Mouse (Mus musculus): ENCODE results near the gene Yipf2.

DNA sequence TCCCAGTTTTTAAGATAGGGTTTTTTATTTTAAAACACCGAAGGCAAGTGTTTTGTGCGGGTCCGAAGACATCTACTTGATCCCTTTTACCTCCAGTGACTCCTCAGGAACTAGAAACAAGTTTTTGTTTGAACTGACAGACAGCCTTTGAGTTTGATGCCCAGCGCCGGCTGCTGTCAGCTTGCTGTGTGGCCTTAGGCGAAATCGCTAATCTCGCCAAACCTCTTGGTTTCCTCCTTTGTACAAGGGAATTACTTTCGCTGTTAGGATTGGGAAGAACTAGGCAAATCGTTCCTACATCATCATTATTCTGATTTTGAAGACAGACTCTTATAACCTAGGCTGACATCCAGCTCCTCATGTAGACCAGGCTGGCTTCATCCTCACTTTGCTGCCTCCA, 24.4 kb upstream of the Yipf2 start:
- TF ChIP-seq POLR2A (IDR thresholded peaks at IDR 0.05; ENCODE audit: borderline replicate concordance, low read depth, low read length) (no peak), CTCF (IDR thresholded peaks at IDR 0.05; ENCODE audit: low read depth, low read length) (no peak)

Measured in bone marrow macrophage, adult 2 months (primary cell).